Mouse (Mus musculus) liver, embryonic 14.5 days (tissue): ENCODE measurements at regions not wholly inside any gene's neighbourhood (a gene's known extent, or its start where the extent isn't known, plus 50 kb on each side); places are given as distances from the start of the nearest gene placed in this dataset.

Source experiments
- CTCF ChIP-seq: IDR thresholded peaks from 2 replicates; pipeline ENCODE4 v1.5.1; 2016; ENCODE audit warnings: antibody characterized with exemption, low read depth, control low read depth
- EP300 ChIP-seq: IDR thresholded peaks from 2 replicates; pipeline ENCODE4 v1.6.1; 2016; ENCODE audit warnings: antibody characterized with exemption, low read depth

GRCm38 (mm10) chr5:52249804-52250203 lies 59.5 kb upstream of the Dhx15 start:
- TF ChIP-seq CTCF = no peak
- no peak for TF ChIP-seq EP300
